Mouse (Mus musculus) liver, embryonic 11.5 days (tissue): ENCODE data around the gene Ugt2a2. TPM values are rescaled to one million over a fixed set of nuclear protein-coding genes. Genes with fewer than 3 reads are reported as not detected.
"Not testable (repeated sequence)": the region's sequence is repeated elsewhere in the genome, so short reads cannot be mapped to it uniquely, and the experiment has no call there.

Source experiments
- ATAC-seq: fragments of 200-750 bp; cut with Nextera tagmentation; replicated peaks from 2 replicates; pipeline ENCODE4 v1.8.0; 2017; ENCODE audit warnings: moderate number of reproducible peaks, mild to moderate bottlenecking, moderate TSS enrichment, moderate library complexity; ENCODE audit not compliant: low FRiP score
- DNase-seq: peaks from one replicate; pipeline ENCODE4 v3.0.0-alpha.2; 2017; ENCODE audit warnings: low spot score
- H3K27ac ChIP-seq: fragments of 300-500 bp; sonication (generic); 2 replicates; pipeline ENCODE4 v1.5.1; 2014; ENCODE audit warnings: mild to moderate bottlenecking, low read depth, low read length, control low read depth
- H3K27me3 ChIP-seq: fragments of 300-500 bp; sonication (generic); replicated peaks from 2 replicates; pipeline ENCODE4 v1.6.1; 2014; ENCODE audit warnings: low read length, mixed read lengths; ENCODE audit not compliant: control insufficient read depth, insufficient read depth
- H3K36me3 ChIP-seq: fragments of 300-500 bp; sonication (generic); 2 replicates; pipeline ENCODE4 v1.6.1; 2014; ENCODE audit warnings: mild to moderate bottlenecking, low read length, moderate library complexity, mixed read lengths; ENCODE audit not compliant: control insufficient read depth, insufficient read depth
- H3K4me1 ChIP-seq: fragments of 300-500 bp; sonication (generic); replicated peaks from 2 replicates; pipeline ENCODE4 v1.6.1; 2014; ENCODE audit warnings: low read length, mixed read lengths; ENCODE audit not compliant: control insufficient read depth, insufficient read depth
- H3K4me2 ChIP-seq: fragments of 300-500 bp; sonication (generic); 2 replicates; pipeline ENCODE4 v1.6.1; 2014; ENCODE audit warnings: mild to moderate bottlenecking, control low read depth, moderate library complexity
- H3K4me3 ChIP-seq: fragments of 300-500 bp; sonication (generic); 2 replicates; pipeline ENCODE4 v1.5.1; 2014; ENCODE audit warnings: low read depth, low read length, control low read depth
- H3K9ac ChIP-seq: fragments of 300-500 bp; sonication (generic); 2 replicates; pipeline ENCODE4 v1.6.1; 2014; ENCODE audit warnings: low read depth, low read length, control low read depth
- H3K9me3 ChIP-seq: fragments of 300-500 bp; sonication (generic); 2 replicates; pipeline ENCODE4 v1.6.1; 2016; ENCODE audit warnings: low read length, inconsistent platforms, mixed read lengths; ENCODE audit not compliant: control insufficient read depth
- WGBS: fragments of 180-500 bp; shearing (Covaris S2); extraction: QIAGEN DNeasy Blood & Tissue Kit; methylation state at CpG from one replicate; pipeline ENCODE4 v1.1.7; 2014; 5-methylcytosine and 5-hydroxymethylcytosine counted together
- polyA plus RNA-seq: library from polyadenylated mRNA; unstranded; fragments of >200 nt; fragmentation: Nextera tagmentation; extraction: Ambion mirVana; gene quantifications from 2 replicates; pipeline ENCODE4 v1.2.1, GENCODE M21; 2014

The Ugt2a2 gene
- polyA plus RNA-seq, 1 experiment from 2014 or later = not detected

DNA sequence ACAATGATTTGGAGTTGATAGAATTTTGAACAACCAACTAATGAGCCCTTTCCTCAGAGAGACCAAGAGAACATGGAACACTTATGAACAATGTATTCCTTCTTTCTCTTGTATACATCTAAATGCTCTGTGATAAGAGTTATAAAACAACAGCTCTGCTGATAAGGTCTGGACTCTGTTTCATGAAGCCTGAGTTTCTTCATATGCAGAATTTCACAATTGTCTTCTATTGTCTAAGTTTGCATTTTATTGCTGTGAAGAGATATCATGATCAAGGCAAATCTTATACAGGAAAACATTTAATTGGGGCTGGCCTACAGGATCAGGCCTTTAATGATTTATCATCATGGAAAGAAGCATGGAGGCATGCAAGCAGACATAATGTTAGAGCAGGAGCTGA is 24.4 kb downstream of the Ugt2a2 start:
- H3K9ac ChIP-seq = no peak overlapping the region
- H3K9me3 ChIP-seq = no peaks in the 10 kb centered on the region
- ATAC-seq (no peak), DNase-seq (no peak)
- no peak overlapping the region for H3K27ac ChIP-seq
- H3K4me1 ChIP-seq = no peaks in the 10 kb centered on the region
- H3K36me3 ChIP-seq = no peaks in the 10 kb centered on the region
- H3K4me3 ChIP-seq = no peak overlapping the region
- H3K4me2 ChIP-seq = no peak overlapping the region
- H3K27me3 ChIP-seq = no peaks in the 10 kb centered on the region

DNA sequence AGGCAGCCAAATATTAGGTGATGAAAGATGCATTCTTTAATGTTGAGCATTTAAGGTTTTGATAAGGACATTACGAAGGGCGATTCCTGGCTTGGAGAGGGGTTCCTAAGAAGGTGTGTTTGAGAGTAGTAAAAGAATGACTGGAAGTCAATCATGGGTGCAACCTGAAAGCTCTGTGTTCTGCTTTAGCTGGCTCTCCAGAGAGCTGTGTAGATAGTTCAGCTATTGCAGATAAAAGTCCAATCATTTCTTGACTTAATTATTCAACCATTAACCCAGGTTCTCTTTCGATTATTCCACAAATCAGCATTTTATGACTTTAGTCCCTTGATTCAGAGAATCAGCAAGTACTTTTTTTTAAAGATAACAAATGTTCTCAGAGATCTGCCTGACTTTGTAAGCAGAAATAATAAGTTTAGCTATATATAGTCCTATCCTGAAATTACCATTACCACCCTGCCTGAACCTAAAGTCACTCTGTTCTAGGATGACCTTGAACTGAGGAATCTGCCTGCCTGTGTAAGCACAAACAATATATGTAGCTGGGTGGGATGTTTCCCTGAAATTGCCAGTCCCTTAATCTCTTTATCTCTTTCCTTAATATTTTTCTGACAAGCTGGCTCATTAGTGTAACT is 25.7 kb downstream of the Ugt2a2 start:
- no peak overlapping the region for H3K4me3 ChIP-seq
- H3K27me3 ChIP-seq = no peaks in the 10 kb centered on the region
- H3K36me3 ChIP-seq = no peaks in the 10 kb centered on the region
- H3K9ac ChIP-seq = no peak overlapping the region
- no peak overlapping the region for H3K27ac ChIP-seq
- H3K4me1 ChIP-seq = no peaks in the 10 kb centered on the region
- ATAC-seq (no peak), DNase-seq (no peak)
- WGBS = 78% methylated on average over 3 of the region's 3 CpGs
- H3K4me2 ChIP-seq = no peak overlapping the region
- H3K9me3 ChIP-seq = no peaks in the 10 kb centered on the region

DNA sequence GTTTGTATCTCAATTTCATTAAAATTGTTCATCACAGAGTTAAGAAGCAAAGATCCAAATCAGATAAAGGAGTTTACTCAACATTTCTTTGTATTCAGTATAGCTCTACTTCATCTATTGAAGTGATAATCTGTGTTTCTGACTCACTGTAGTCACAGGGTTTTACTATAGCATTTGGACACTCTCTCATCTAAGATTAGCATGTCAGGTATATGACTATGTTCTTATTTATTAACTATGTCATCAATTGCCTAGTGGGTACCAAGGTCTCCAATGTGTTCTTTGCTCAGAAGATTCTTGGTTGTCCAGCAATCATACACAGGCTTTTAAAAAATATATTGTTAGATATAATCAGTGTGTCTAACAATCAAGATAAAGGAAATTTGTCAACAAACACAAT is 26.5 kb downstream of the Ugt2a2 start:
- Histone ChIP-seq H3K27me3 (no peaks in the 10 kb centered on the region), H3K36me3 (no peaks in the 10 kb centered on the region), H3K4me3 (no peak overlapping the region), H3K4me1 (no peaks in the 10 kb centered on the region), H3K27ac (no peak overlapping the region), H3K9ac (no peak overlapping the region), H3K9me3 (no peaks in the 10 kb centered on the region), H3K4me2 (no peak overlapping the region)
- DNase-seq = no peak
- ATAC-seq = no peak

DNA sequence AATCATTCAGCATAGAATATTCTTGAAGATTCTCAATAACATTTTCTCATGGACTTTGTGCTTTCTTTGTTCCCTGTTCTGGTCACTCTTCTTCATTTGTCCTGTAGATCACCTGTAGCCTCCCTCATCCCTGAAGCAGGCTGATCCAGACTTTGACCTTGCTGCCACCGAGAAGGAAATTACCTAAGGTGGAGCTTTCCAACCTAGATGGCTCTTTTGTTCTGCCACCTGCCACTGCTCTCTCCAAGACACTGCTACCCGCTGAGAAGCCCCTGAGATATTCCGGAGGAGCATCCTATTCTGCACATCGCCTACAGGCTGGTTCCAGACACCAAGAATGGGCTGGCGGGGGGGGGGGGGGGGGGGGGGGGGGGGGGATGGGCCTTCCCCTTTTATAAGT is 29.5 kb downstream of the Ugt2a2 start:
- H3K4me2 ChIP-seq, H3K9ac ChIP-seq, DNase-seq, H3K27ac ChIP-seq, H3K36me3 ChIP-seq, ATAC-seq, H3K27me3 ChIP-seq, H3K9me3 ChIP-seq, H3K4me1 ChIP-seq, H3K4me3 ChIP-seq: not testable (repeated sequence)
- WGBS = 91% methylated on average over 4 of the region's 5 CpGs

DNA sequence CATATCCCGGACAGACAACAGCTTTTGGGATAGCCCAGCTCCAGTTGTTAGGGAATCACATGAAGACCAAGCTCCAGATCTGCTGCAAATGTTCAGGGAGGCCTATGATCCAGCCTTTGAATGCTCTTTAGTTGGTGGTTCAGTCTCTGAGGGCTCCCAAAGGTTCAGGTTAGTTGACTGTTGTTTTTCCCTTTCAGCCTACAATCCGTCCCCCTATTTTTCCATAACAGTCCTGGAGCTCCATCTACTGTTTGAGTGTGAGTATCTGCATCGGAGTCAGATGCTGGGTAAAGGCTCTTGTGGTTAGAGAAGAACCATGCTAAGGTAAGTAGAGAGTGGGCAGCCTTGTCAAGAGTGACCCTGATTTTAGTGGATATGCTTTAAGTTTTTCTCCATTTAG is 45.8 kb downstream of the Ugt2a2 start:
- Histone ChIP-seq H3K36me3 (no peaks in the 10 kb centered on the region), H3K9ac (no peak overlapping the region), H3K4me3 (no peak overlapping the region), H3K27me3 (no peaks in the 10 kb centered on the region), H3K27ac (no peak overlapping the region), H3K4me2 (no peak overlapping the region), H3K4me1 (no peaks in the 10 kb centered on the region), H3K9me3 (no peaks in the 10 kb centered on the region)
- WGBS = 46% methylated on average over 3 of the region's 3 CpGs
- ATAC-seq = 0 out of 2 replicates have a peak, but pooled peaks have one; percentile 45
- DNase-seq = no peak

DNA sequence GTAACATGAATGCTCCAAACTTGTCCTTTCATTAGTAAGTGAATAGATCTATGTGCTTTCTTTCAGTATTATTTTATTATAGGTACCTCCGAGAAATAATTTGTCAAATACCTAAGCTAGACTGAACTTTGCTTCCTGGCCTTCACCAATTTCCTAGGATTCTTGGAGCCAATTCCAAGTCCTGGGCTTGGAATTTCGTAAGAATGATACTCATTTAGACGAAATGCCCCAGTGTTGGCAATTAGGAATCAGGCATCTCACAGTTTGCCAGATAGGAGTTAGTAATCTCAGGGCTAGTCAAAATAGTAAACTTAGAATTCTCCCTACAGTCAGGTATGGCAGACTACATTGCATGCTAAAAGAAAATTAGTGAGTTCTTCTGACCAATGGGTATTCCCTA is 56.4 kb downstream of the Ugt2a2 start:
- H3K9ac ChIP-seq = no peak overlapping the region
- 72% methylated on average over 3 of the region's 3 CpGs for WGBS
- no peak for ATAC-seq

DNA sequence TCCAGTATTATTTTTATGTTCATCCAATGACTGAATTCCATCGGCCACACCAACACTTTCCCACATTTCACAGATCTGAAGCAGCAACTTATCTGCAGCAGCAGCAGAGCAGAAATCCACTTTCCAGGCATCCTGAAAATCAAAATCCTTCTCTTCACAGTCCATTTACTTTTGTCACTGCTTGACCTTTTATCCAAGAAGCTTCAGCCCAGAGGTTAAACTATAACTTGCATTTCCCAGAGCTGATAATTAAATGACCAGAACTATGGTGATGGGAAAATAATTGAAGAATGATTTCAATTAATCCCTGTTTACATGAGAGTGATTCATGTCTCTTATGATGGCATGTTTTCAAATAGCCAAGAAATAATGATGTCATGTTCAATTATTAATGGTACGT is 58.0 kb downstream of the Ugt2a2 start, which contains the start of gene Ugt2b38:
TSS of gene Ugt2b38 (minus strand) at position 163 of the 400 bp plus-strand sequence.
- not testable (repeated sequence) for H3K4me1 ChIP-seq, H3K4me3 ChIP-seq, H3K9ac ChIP-seq, DNase-seq, H3K27ac ChIP-seq, H3K36me3 ChIP-seq, ATAC-seq, H3K9me3 ChIP-seq, H3K27me3 ChIP-seq, H3K4me2 ChIP-seq
- 92% methylated on average over 1 of the region's 2 CpGs for WGBS

More for the DNA sequence above, 56.4 kb downstream of the Ugt2a2 start:
- Histone ChIP-seq H3K4me2 (no peak overlapping the region), H3K4me3 (no peak overlapping the region), H3K27ac (no peak overlapping the region), H3K36me3 (no peaks in the 10 kb centered on the region), H3K4me1 (no peaks in the 10 kb centered on the region), H3K9me3 (no peaks in the 10 kb centered on the region), H3K27me3 (no peaks in the 10 kb centered on the region)
- DNase-seq = no peak

Other genes with a start within 250 kb of the Ugt2a2 start
- not detected in 2 replicates for gene Ugt2b37, start 227.5 kb downstream of the Ugt2a2 start, polyA plus RNA-seq
- not detected in 2 replicates for gene Ugt2a3, start 145.1 kb downstream of the Ugt2a2 start, polyA plus RNA-seq
- gene Ugt2b38, start 58.1 kb downstream of the Ugt2a2 start, polyA plus RNA-seq = not detected in 2 replicates
- gene Gm43638, start 4.5 kb upstream of the Ugt2a2 start, polyA plus RNA-seq = not detected in 2 replicates
- gene Ugt2a1, start 8.6 kb upstream of the Ugt2a2 start, polyA plus RNA-seq = not detected in 2 replicates
- 0.41 and 0.44 TPM in 2 replicates for gene Sult1b1, start 55.9 kb upstream of the Ugt2a2 start, polyA plus RNA-seq
- 0.96 and 1.2 TPM in 2 replicates for gene Sult1d1, start 86.8 kb upstream of the Ugt2a2 start, polyA plus RNA-seq
- gene Sult1e1, start 109.3 kb upstream of the Ugt2a2 start, polyA plus RNA-seq = not detected in 2 replicates
- not detected in 2 replicates for gene Csn1s1, start 183.9 kb upstream of the Ugt2a2 start, polyA plus RNA-seq
- gene Csn2, start 217.4 kb upstream of the Ugt2a2 start, polyA plus RNA-seq = not detected in 2 replicates